Mouse (Mus musculus) spleen, adult 2 months (tissue): Measurements from ENCODE around the gene Zfp428.

ENCODE experiments used
- CTCF ChIP-seq: fragments of 200-500 bp; IDR thresholded peaks from 2 replicates; pipeline ENCODE4 v1.5.1; 2011; ENCODE audit warnings: mild to moderate bottlenecking, inconsistent platforms; ENCODE audit not compliant: insufficient read depth, insufficient read length, insufficient replicate concordance; ENCODE audit errors: extremely low read depth
- POLR2A ChIP-seq: fragments of 200-500 bp; IDR thresholded peaks from 2 replicates; pipeline ENCODE4 v1.6.1; 2011; ENCODE audit warnings: low read depth, low read length, inconsistent platforms

DNA sequence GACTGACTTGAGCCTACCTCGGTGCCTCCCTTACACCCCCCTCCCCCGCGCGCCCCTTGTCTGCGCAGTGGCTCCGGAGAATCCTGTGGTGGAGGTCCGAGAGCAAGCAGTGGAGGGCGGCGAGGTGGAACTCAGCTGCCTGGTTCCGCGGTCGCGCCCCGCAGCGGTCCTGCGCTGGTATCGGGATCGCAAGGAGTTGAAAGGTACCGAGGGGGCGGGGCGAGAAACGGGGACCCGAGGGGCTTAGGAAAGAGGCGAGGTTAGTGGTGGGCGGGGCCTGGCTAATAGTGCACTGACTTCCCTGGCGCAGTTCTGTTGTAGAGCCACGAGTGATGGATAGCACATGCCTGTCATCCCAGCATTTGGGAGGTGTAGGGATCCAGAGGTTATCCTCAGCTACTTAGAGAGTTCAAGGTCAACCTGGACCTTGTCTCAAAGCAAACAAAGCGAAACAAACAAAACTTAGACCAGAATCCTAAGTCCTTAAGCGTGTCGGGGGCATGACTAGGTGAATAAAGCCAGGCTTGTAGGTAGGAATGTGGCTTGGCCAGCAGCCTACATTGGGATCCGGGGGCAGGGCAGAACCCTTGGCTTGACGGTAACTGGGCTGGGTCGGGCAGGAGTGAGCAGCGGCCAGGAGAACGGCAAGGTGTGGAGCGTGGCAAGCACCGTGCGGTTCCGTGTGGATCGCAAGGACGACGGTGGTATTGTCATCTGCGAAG, 6.8 kb upstream of the Zfp428 start:
- TF ChIP-seq CTCF (no peak), POLR2A (no peak)
